Mouse (Mus musculus) brain, adult 10 weeks (tissue): ENCODE measurements around the gene Espnl. TPM values are rescaled to one million over a fixed set of nuclear protein-coding genes. Genes with fewer than 3 reads are reported as not detected.

Experiments used
- polyA plus RNA-seq: library from polyadenylated mRNA; stranded (reverse); fragments of 350-450 nt; fragmentation: Illumina TruSeq; extraction: RNeasy Lipid Tissue Mini Kit (QIAGEN cat#74804); gene quantifications from one replicate; pipeline ENCODE4 v1.2.3, GENCODE M21; 2015; ENCODE audit warnings: low read depth, low replicate concordance

Espnl gene
- polyA plus RNA-seq, result 0.21 TPM

GRCm38 (mm10) chr1:91321760-91322438 is at the start of gene Espnl:
Gene Espnl, plus strand, starts transcription at chr1:91322075.

GRCm38 (mm10) chr1:91297799-91298744 is 23.8 kb upstream of the Espnl start, which contains the start of gene Scly:
Gene Scly, plus strand, starts transcription at chr1:91298338.

GRCm38 (mm10) chr1:91350841-91351240 is 29.0 kb downstream of the Espnl start, which contains the start of gene Klhl30:
Gene Klhl30, plus strand, starts transcription at chr1:91351016.

GRCm38 (mm10) chr1:91366215-91367108 is 44.6 kb downstream of the Espnl start, which contains the start of gene Erfe:
Gene Erfe, plus strand, starts transcription at chr1:91366430.

Other genes with a start within 250 kb of the Espnl start
- not detected for gene Rbm44, start 177.0 kb upstream of the Espnl start, polyA plus RNA-seq
- gene Ramp1, start 142.3 kb upstream of the Espnl start, polyA plus RNA-seq, result 80.7 TPM
- 69.6 TPM for gene Ube2f, start 71.8 kb upstream of the Espnl start, polyA plus RNA-seq
- gene Scly, start 23.7 kb upstream of the Espnl start, polyA plus RNA-seq, result 17.9 TPM
- gene Klhl30, start 28.9 kb downstream of the Espnl start, polyA plus RNA-seq, result 0.13 TPM
- gene Erfe, start 44.4 kb downstream of the Espnl start, polyA plus RNA-seq, result 0.31 TPM
- 72.3 TPM for gene Ilkap, start 76.7 kb downstream of the Espnl start, polyA plus RNA-seq
- 17.5 TPM for gene Hes6, start 92.0 kb downstream of the Espnl start, polyA plus RNA-seq
- gene Per2, start 137.2 kb downstream of the Espnl start, polyA plus RNA-seq, result 18.4 TPM
- 9.9 TPM for gene Traf3ip1, start 172.6 kb downstream of the Espnl start, polyA plus RNA-seq
- gene Asb1, start 218.5 kb downstream of the Espnl start, polyA plus RNA-seq, result 22.9 TPM